Mouse (Mus musculus) cerebellum, adult 2 months (tissue): ENCODE results near the gene Tmem9b.

Experiments
- CTCF ChIP-seq: fragments of 200-500 bp; IDR thresholded peaks from 2 replicates; pipeline ENCODE4 v1.5.1; 2011; ENCODE audit warnings: low read depth, mild to moderate bottlenecking, control low read depth, low read length, moderate library complexity, borderline replicate concordance; ENCODE audit not compliant: insufficient read depth
- POLR2A ChIP-seq: fragments of 200-500 bp; IDR thresholded peaks from 2 replicates; pipeline ENCODE4 v1.6.1; 2011; ENCODE audit warnings: low read length, control low read depth, borderline replicate concordance; ENCODE audit not compliant: insufficient read depth

DNA sequence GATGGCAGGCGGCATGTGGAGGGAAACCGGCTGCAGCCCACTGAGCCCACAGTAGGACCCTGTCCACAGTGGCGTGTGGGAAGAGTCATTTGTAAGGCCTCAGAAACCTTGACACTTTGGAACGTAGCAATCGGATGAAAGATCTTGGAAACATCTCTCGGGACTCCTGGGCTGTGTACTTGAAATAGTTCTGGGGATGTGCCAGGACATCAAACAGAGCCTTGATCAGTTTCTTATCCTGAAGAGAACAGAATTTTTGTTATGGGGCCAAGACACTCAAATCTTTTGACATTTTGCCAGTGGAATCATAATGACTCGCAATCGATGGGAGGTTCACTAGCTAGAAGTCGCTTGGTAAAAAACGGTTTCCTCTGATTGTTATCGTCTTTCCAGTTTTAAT lies 46.5 kb upstream of the Tmem9b start:
- no peak for TF ChIP-seq CTCF
- no peak for TF ChIP-seq POLR2A
